Comparison of ENCODE assay signal across 8 mouse cellular contexts in the genomic region with DNA sequence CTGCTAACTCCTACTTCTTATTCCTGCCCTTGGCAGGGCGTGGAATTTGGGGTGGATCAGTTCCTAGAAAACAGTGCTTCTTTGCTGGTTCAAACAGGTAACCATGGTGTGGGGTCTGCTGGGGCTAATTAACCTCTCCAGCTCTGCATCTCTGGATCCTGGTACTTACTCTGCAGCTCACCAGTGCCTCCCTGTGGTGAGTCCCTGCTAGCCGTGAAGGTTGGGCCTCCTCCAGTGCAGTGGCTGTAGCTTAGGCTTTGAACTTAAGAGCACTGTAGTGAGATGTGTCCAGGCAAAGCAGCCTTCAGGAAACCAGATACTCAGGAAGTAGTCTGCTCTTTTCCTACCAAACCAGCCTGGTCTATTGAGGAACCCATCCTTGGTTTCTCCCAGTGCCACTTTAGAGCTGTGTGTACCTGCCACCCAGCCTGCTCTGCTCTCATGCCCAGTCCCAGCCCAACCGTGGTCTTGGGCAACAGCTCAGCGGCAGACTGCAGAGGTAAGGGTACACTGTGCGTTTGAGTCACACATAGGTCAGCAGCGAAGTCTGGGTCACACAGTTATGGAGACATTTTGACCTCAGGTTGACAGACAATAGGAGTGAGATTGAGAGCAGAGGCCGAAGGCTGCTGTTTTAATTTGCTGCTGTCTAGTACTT.
A peak's percentile ranks its signal among the peaks of the same experiment; 100 is the strongest.
DNase-seq lines count a peak whose midpoint lies in the region.

No protein-coding gene starts in this region.

- DNase-seq in Muller cell, postnatal 12 days (ENCODE audit: inconsistent ontology term) = peak; percentile 58
- DNase-seq in cerebellum, adult 9-10 months = peak; percentile 87
- peak; percentile 55 to 73 for DNase-seq in frontal cortex, postnatal 14 days (ENCODE audit: low spot score in 2 of 2)
- peak; percentile 24 for DNase-seq in hindlimb bud, embryonic 11.5 days (ENCODE audit: extremely low spot score, low read depth, low spot score)
- peak; percentile 57 for DNase-seq in left cerebral cortex, adult 11 months (ENCODE audit: low spot score)
- peak; percentile 72 to 81 for DNase-seq in lung, postnatal 4 days
- DNase-seq in right cerebral cortex, adult 18-20 months = peak; percentile 73
- peak; percentile 75 for DNase-seq in urinary bladder, postnatal 14 days (ENCODE audit: low spot score)

Comparison
In these comparisons a context has a peak if more than half of its experiments do, and no peak if none do; other contexts are left out.
1. Peak in every context shown above with its lines: DNase-seq.
2. DNase-seq: peak in every context shown above with its lines; median percentile 87 in cerebellum, adult 9-10 months; 76 in lung, postnatal 4 days; 75 in urinary bladder, postnatal 14 days; 73 in right cerebral cortex, adult 18-20 months; 64 in frontal cortex, postnatal 14 days; 58 in Muller cell, postnatal 12 days; 57 in left cerebral cortex, adult 11 months; 24 in hindlimb bud, embryonic 11.5 days.